In the genomic region with DNA sequence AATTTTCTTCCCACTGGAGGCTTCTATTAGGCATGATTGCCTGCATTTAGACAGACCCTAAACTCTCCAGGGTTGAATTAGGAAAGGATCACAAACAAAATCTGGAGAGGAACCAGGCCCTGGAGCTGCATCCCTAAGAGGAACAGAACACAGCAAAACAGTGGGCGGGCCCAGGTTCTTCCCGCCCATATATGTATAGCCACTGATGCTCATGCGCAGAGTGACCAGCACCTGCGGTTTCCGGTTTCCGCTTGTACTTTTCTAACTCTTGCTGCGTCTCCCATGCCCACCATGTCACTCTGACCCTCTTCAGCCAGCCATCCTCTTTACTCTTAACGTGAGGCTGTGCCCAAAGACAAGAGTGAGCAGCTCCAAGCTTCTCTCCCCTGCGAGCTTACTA, we compare ENCODE assay signal across 40 mouse cellular contexts. TPM values are rescaled to one million over a fixed set of nuclear protein-coding genes. Genes with fewer than 3 reads are reported as not detected.
DNase-seq lines count a peak whose midpoint lies in the region; ATAC-seq and TF ChIP-seq lines count a peak whose summit lies in the region.
"Had no signal": no experiment of that assay in that cellular context is flagged by ENCODE, and none has a peak within 500 bp of the region (broad histone marks: within the 10 kb centered on the region; RNA-seq: fewer than 3 reads in every experiment).

No protein-coding gene starts in this region.

- H3K4me1 ChIP-seq in hindbrain, embryonic 10.5 days (replicated peaks): peaks cover 12% of the 10 kb centered on the region; the same call in 1 of the 2 replicates
- H3K4me1 ChIP-seq in hindbrain, embryonic 11.5 days (replicated peaks; ENCODE audit: control insufficient read depth, insufficient read depth, low read length): no peaks in the 10 kb centered on the region
- peaks cover 4 to 16% of the 10 kb centered on the region in 2 experiments; a peak in 2 of 4 replicates for H3K4me1 ChIP-seq in ES-E14 (ENCODE audit: control insufficient read depth in 2 of 2, insufficient read depth in 2 of 2, low read length in 2 of 2, poor library complexity in 1 of 2)
- H3K4me1 ChIP-seq in embryonic facial prominence, embryonic 11.5 days (ENCODE audit: control insufficient read depth, insufficient read depth, low read length): no peaks in the 10 kb centered on the region
- H3K4me1 ChIP-seq: embryonic facial prominence, embryonic 12.5 days; heart, embryonic 15.5 days; limb, embryonic 13.5 days; lung, embryonic 15.5 days; stomach, embryonic 15.5 days had no signal

- no peak overlapping the region for H3K4me2 ChIP-seq in hindbrain, embryonic 11.5 days (replicated peaks; ENCODE audit: low read depth, low read length)
- no peak overlapping the region for H3K4me2 ChIP-seq in embryonic facial prominence, embryonic 11.5 days (ENCODE audit: low read depth, low read length)
- H3K4me2 ChIP-seq: embryonic facial prominence, embryonic 12.5 days; heart, embryonic 15.5 days; hindbrain, embryonic 14.5 days; limb, embryonic 13.5 days; liver, embryonic 11.5 days; lung, embryonic 15.5 days; stomach, embryonic 15.5 days had no signal

- H3K27ac ChIP-seq in hindbrain, embryonic 10.5 days: 0 out of 2 replicates have a peak overlapping the region, but pooled peaks have one; percentile 3
- no peak overlapping the region for H3K27ac ChIP-seq in hindbrain, embryonic 11.5 days (ENCODE audit: low read depth, low read length)
- no peak overlapping the region for H3K27ac ChIP-seq in ES-E14 (ENCODE audit: insufficient read depth, low read depth, low read length, poor library complexity, severe bottlenecking)
- no peak overlapping the region for H3K27ac ChIP-seq in embryonic facial prominence, embryonic 11.5 days (replicated peaks; ENCODE audit: low read depth, low read length)
- H3K27ac ChIP-seq: embryonic facial prominence, embryonic 12.5 days; heart, embryonic 15.5 days; hindbrain, embryonic 14.5 days; limb, embryonic 13.5 days; lung, embryonic 15.5 days; midbrain, embryonic 10.5 days; stomach, embryonic 15.5 days had no signal

- no peak overlapping the region for H3K9ac ChIP-seq in hindbrain, embryonic 11.5 days (ENCODE audit: low read depth, low read length)
- no peak overlapping the region for H3K9ac ChIP-seq in ES-E14 (ENCODE audit: insufficient read depth, low read depth, low read length, poor library complexity, severe bottlenecking)
- no peak overlapping the region for H3K9ac ChIP-seq in embryonic facial prominence, embryonic 11.5 days (replicated peaks; ENCODE audit: low read length)
- H3K9ac ChIP-seq: embryonic facial prominence, embryonic 12.5 days; heart, embryonic 15.5 days; hindbrain, embryonic 14.5 days; limb, embryonic 13.5 days; lung, embryonic 15.5 days; stomach, embryonic 15.5 days had no signal

- in situ Hi-C loops in ES-E14 (cut with MboI; ENCODE audit: low sequenced_read_pairs in 2 of 2, unreplicated experiment in 2 of 2): no loop called here

- no peaks in the 10 kb centered on the region for H3K9me3 ChIP-seq in hindbrain, embryonic 10.5 days
- no peaks in the 10 kb centered on the region for H3K9me3 ChIP-seq in hindbrain, embryonic 11.5 days (ENCODE audit: control insufficient read depth, low read length)
- H3K9me3 ChIP-seq in ES-E14 (ENCODE audit: control insufficient read depth, insufficient read depth, low read depth, low read length): no peaks in the 10 kb centered on the region
- H3K9me3 ChIP-seq in embryonic facial prominence, embryonic 11.5 days (replicated peaks; ENCODE audit: control insufficient read depth, low read length): no peaks in the 10 kb centered on the region
- H3K9me3 ChIP-seq: embryonic facial prominence, embryonic 12.5 days; heart, embryonic 15.5 days; limb, embryonic 13.5 days; lung, embryonic 15.5 days; midbrain, embryonic 10.5 days; stomach, embryonic 15.5 days had no signal

- H3K36me3 ChIP-seq in hindbrain, embryonic 10.5 days: no peaks in the 10 kb centered on the region
- H3K36me3 ChIP-seq in hindbrain, embryonic 11.5 days (ENCODE audit: control insufficient read depth, insufficient read depth, low read length): no peaks in the 10 kb centered on the region
- no peaks in the 10 kb centered on the region for H3K36me3 ChIP-seq in ES-E14 (ENCODE audit: control insufficient read depth, insufficient read depth, low read length, poor library complexity, severe bottlenecking)
- H3K36me3 ChIP-seq in embryonic facial prominence, embryonic 11.5 days (replicated peaks; ENCODE audit: control insufficient read depth, insufficient read depth, low read depth, low read length): no peaks in the 10 kb centered on the region
- H3K36me3 ChIP-seq: embryonic facial prominence, embryonic 12.5 days; heart, embryonic 15.5 days; limb, embryonic 13.5 days; lung, embryonic 15.5 days; midbrain, embryonic 10.5 days; stomach, embryonic 15.5 days had no signal

- whole genome bisulfite sequencing in hindbrain, embryonic 10.5 days: 85% methylated on average over 9 of the region's 9 CpGs
- WGBS in hindbrain, embryonic 11.5 days: 85% methylated on average over 9 of the region's 9 CpGs
- 69% methylated on average over 9 of the region's 9 CpGs for WGBS in embryonic facial prominence, embryonic 11.5 days

- DNase-seq in embryo, embryonic 10.5 days (ENCODE audit: low spot score): peak; percentile 11
- DNase-seq in embryo, embryonic 10 days (ENCODE audit: low spot score): no peak
- DNase-seq in hindbrain, embryonic 10.5 days (ENCODE audit: low spot score): no peak
- DNase-seq in hindbrain, embryonic 11.5 days (ENCODE audit: low spot score): no peak
- no peak for DNase-seq in ES-E14 (ENCODE audit: low read depth, low spot score)
- peak; percentile 36 for DNase-seq in embryonic facial prominence, embryonic 11.5 days (ENCODE audit: low spot score)
- DNase-seq in layer of hippocampus, postnatal 10 days (ENCODE audit: low spot score in 2 of 2): no peak
- no peak for DNase-seq in T-cell, adult 2 months (ENCODE audit: low spot score)
- DNase-seq: adrenal gland, adult 8-10 months; cerebellum, adult 9-10 months; cerebellum, postnatal 36 days; gastrocnemius, postnatal 14 days; kidney, adult 11 months; kidney, postnatal 14 days; layer of hippocampus, adult 9-11 months; retina, postnatal 1 day; right cerebral cortex, postnatal 25 days; thymus, adult 2 months; thymus, postnatal 36 days had no signal

- no peak overlapping the region for H3K4me3 ChIP-seq in hindbrain, embryonic 10.5 days
- no peak overlapping the region for H3K4me3 ChIP-seq in hindbrain, embryonic 11.5 days (ENCODE audit: low read depth, low read length)
- peak overlapping the region; percentile 35 to 47 for H3K4me3 ChIP-seq in ES-E14 (ENCODE audit: insufficient read depth in 1 of 2, low read depth in 1 of 2, low read length in 2 of 2, poor library complexity in 1 of 2, severe bottlenecking in 1 of 2)
- H3K4me3 ChIP-seq in embryonic facial prominence, embryonic 11.5 days (ENCODE audit: low read depth, low read length): no peak overlapping the region
- H3K4me3 ChIP-seq: embryonic facial prominence, embryonic 12.5 days; heart, embryonic 15.5 days; limb, embryonic 13.5 days; lung, embryonic 15.5 days; midbrain, embryonic 10.5 days; myocyte; stomach, embryonic 15.5 days had no signal

- no peak for ATAC-seq in hindbrain, embryonic 11.5 days (ENCODE audit: low FRiP score)
- ATAC-seq in embryonic facial prominence, embryonic 11.5 days (replicated peaks; ENCODE audit: insufficient number of reproducible peaks, low FRiP score, low TSS enrichment, low read depth): 0 out of 2 replicates have a peak, but pooled peaks have one; percentile 18

- no peaks in the 10 kb centered on the region for H3K27me3 ChIP-seq in hindbrain, embryonic 10.5 days (ENCODE audit: insufficient read depth, poor library complexity, severe bottlenecking)
- H3K27me3 ChIP-seq in hindbrain, embryonic 11.5 days (ENCODE audit: control insufficient read depth, insufficient read depth, low read length): no peaks in the 10 kb centered on the region
- H3K27me3 ChIP-seq in embryonic facial prominence, embryonic 11.5 days (ENCODE audit: control insufficient read depth, insufficient read depth, low read length): no peaks in the 10 kb centered on the region
- H3K27me3 ChIP-seq: CH12.LX; heart, embryonic 15.5 days; limb, embryonic 13.5 days; lung, embryonic 15.5 days; stomach, embryonic 15.5 days had no signal

TF ChIP-seq in ES-E14, 5 proteins besides CTCF, POLR2A, EP300 and RAD21:
- TF ChIP-seq ZNF384 (IDR thresholded peaks at IDR 0.05; ENCODE audit: low read depth, low read length): no peak
- no peak for TF ChIP-seq CHD2 (IDR thresholded peaks at IDR 0.05; ENCODE audit: low read depth, low read length)
- TF ChIP-seq HCFC1 (IDR thresholded peaks at IDR 0.05; ENCODE audit: borderline replicate concordance, insufficient read depth, low read length): no peak
- TF ChIP-seq ZC3H11A (IDR thresholded peaks at IDR 0.05; ENCODE audit: borderline replicate concordance, low read depth, low read length): no peak
- TF ChIP-seq MAFK (IDR thresholded peaks at IDR 0.05; ENCODE audit: insufficient read depth, low read depth, low read length): no peak

RNA-seq across cellular contexts. Expression of a gene that starts 32.8 kb away (rescaled TPM):
- 0.25 TPM in 1 of 2 replicates, not detected in the other for polyA plus RNA-seq in hindbrain, embryonic 10.5 days (2016; fragmentation: Nextera tagmentation; extraction: Ambion mirVana)
- polyA plus RNA-seq in hindbrain, embryonic 11.5 days (2014; fragmentation: Nextera tagmentation; extraction: Ambion mirVana): not detected in 2 replicates
- total RNA-seq in ES-E14 (2012; rRNA removed): 0.80 and 0.95 TPM in 2 replicates
- not detected in 2 replicates for polyA plus RNA-seq in embryonic facial prominence, embryonic 11.5 days (2014; fragmentation: Nextera tagmentation; extraction: Ambion mirVana)
- total RNA-seq in layer of hippocampus, postnatal 10 days (2021): under 1 TPM; 0.13 to 0.43 TPM
- total RNA-seq: gastrocnemius, postnatal 14 days; granulocyte monocyte progenitor cell, adult 5-6 weeks; heart, postnatal 25 days; left cerebral cortex, postnatal 36 days; megakaryocyte progenitor cell, adult 5-6 weeks; midbrain, postnatal 0 days had no signal
- polyA plus RNA-seq: C2C12; kidney, embryonic 14.5 days; limb, embryonic 13.5 days; myocyte; thymus, adult 2 months had no signal

RNA-seq across cellular contexts. Expression of a gene that starts 58.2 kb away (rescaled TPM):
- not detected in 2 replicates for polyA plus RNA-seq in hindbrain, embryonic 10.5 days (2016; fragmentation: Nextera tagmentation; extraction: Ambion mirVana)
- polyA plus RNA-seq in hindbrain, embryonic 11.5 days (2014; fragmentation: Nextera tagmentation; extraction: Ambion mirVana): not detected in 2 replicates
- not detected in 2 replicates for total RNA-seq in ES-E14 (2012; rRNA removed)
- not detected in 2 replicates for polyA plus RNA-seq in embryonic facial prominence, embryonic 11.5 days (2014; fragmentation: Nextera tagmentation; extraction: Ambion mirVana)
- not detected for total RNA-seq in layer of hippocampus, postnatal 10 days (2021)
- total RNA-seq: adrenal gland, adult 8-10 months; adrenal gland, postnatal 4 days; CH12.LX; gastrocnemius, postnatal 14 days; granulocyte monocyte progenitor cell, adult 5-6 weeks; heart, postnatal 25 days; left cerebral cortex, adult 8-10 months; left cerebral cortex, postnatal 36 days; megakaryocyte progenitor cell, adult 5-6 weeks; midbrain, postnatal 0 days had no signal
- polyA plus RNA-seq: C2C12; embryonic facial prominence, embryonic 12.5 days; heart, embryonic 15.5 days; hindbrain, embryonic 14.5 days; kidney, embryonic 14.5 days; limb, embryonic 13.5 days; liver, embryonic 11.5 days; liver, embryonic 16.5 days; lung, embryonic 15.5 days; midbrain, embryonic 10.5 days; midbrain, postnatal 0 days; myocyte; neural tube, embryonic 14.5 days; stomach, embryonic 15.5 days; thymus, adult 2 months had no signal

Comparison
In these comparisons a context has a peak if more than half of its experiments do, and no peak if none do; other contexts are left out.
1. DNase-seq: peak in embryo, embryonic 10.5 days (single experiment) and embryonic facial prominence, embryonic 11.5 days (single experiment); none in embryo, embryonic 10 days (single experiment), hindbrain, embryonic 10.5 days (single experiment), hindbrain, embryonic 11.5 days (single experiment), ES-E14 (single experiment), layer of hippocampus, postnatal 10 days (0 of 2) and T-cell, adult 2 months (single experiment).
2. H3K4me3 ChIP-seq: peak in ES-E14 (2 of 2); none in hindbrain, embryonic 10.5 days (single experiment), hindbrain, embryonic 11.5 days (single experiment) and embryonic facial prominence, embryonic 11.5 days (single experiment).